Mouse (Mus musculus): ENCODE data around the gene Ccdc61. TPM values are rescaled to one million over a fixed set of nuclear protein-coding genes. Genes with fewer than 3 reads are reported as not detected.
"Not testable (repeated sequence)": the region's sequence is repeated elsewhere in the genome, so short reads cannot be mapped to it uniquely, and the experiment has no call there.

The Ccdc61 gene
- polyA plus RNA-seq, 1 experiment, result 103 TPM

DNA sequence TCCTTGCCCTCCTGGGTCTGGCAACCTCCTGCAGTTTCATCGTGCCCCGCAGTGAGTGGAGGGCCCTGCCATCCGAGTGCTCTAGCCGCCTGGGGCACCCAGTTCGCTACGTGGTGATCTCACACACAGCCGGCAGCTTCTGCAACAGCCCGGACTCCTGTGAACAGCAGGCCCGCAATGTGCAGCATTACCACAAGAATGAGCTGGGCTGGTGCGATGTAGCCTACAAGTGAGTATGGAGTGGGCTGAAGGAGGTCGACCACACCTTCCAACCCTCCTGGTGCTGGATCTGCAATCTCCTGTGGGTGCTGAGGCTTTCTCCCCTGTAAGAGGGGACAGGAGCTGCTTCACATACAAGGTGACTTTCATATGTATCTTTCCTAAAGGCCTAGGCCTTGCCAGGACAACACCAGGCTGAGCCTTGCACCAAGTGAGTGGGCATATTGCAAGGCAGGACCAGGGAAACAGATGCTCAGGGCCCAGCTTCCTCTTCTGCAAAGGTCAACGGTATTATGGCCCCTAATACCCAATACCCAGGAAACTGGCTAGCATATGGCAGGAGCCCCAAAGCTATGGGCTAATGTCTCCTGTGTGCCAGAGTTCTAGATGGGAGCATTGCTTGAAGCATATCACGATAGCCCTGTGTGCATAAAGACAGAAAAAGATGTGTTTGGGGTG is 25.3 kb downstream of the Ccdc61 start:
- TF ChIP-seq GATA1 (IDR thresholded peaks at IDR 0.05; ENCODE audit: low read length), result no peak

DNA sequence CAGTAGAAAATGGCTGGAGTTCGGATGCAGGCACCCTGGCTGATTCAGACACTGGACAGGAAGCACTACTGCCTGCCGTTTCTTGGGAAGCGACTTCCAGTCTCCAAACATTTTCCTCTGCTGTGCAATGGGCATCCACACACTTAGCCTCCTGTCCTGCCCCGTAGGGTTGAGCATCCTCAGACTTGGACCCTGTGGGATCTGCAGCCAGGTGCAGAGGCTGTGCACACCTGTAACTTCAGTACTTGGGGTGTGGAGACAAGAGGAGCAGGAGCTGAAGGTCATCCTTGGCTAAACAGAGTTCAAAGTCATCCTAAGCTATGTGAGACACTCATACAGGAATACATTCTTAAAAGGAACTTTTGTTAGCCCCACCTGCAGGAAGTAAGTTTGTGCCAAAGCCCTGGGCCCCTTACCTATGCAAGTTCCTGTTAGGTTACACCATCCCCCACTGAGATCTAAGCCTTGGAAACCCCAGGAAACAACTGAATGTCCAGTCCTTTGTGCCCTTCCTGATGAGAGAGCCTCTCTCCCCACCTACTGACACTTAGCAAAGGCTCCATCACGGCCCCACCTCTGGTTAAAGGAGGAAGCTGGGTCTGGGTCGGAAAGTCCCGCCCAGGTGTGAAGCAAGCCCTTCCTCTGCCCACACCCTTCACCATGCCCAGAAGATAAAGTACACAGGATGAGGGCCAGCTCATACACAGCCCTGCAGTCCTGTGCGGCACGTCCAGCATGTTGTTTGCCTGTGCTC is 26.0 kb downstream of the Ccdc61 start:
- no peak for TF ChIP-seq GATA1 (IDR thresholded peaks at IDR 0.05; ENCODE audit: low read length)

GRCm38 (mm10) chr7:18878691-18879090 is 31.5 kb downstream of the Ccdc61 start:
- no peak for TF ChIP-seq GATA1 (IDR thresholded peaks at IDR 0.05; ENCODE audit: low read length)

GRCm38 (mm10) chr7:18875372-18875771 is 34.8 kb downstream of the Ccdc61 start:
- no peak for TF ChIP-seq GATA1 (IDR thresholded peaks at IDR 0.05; ENCODE audit: low read length)

GRCm38 (mm10) chr7:18873253-18873652 is 37.0 kb downstream of the Ccdc61 start:
- TF ChIP-seq GATA1 (IDR thresholded peaks at IDR 0.05; ENCODE audit: low read length), result no peak

DNA sequence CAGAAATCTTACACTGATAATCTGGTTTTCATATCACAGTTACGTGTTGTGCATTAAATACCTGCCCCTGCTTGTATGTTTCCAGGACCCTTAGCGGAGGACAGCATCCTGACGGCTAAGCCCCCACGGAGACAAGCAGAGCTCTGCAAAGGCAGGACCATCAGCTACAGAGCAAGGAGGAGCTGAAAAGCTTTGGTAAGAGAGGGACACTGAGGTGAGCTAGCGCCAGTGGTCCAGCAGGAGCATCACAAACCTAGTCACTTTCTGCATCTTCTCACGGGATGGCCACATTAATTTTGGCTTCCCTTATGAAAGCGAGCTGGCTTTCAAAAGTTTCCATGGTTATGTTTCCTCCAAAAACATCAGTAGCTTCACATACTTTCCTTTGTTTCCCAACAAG is 37.4 kb downstream of the Ccdc61 start:
- TF ChIP-seq GATA1 (IDR thresholded peaks at IDR 0.05; ENCODE audit: low read length), result no peak

DNA sequence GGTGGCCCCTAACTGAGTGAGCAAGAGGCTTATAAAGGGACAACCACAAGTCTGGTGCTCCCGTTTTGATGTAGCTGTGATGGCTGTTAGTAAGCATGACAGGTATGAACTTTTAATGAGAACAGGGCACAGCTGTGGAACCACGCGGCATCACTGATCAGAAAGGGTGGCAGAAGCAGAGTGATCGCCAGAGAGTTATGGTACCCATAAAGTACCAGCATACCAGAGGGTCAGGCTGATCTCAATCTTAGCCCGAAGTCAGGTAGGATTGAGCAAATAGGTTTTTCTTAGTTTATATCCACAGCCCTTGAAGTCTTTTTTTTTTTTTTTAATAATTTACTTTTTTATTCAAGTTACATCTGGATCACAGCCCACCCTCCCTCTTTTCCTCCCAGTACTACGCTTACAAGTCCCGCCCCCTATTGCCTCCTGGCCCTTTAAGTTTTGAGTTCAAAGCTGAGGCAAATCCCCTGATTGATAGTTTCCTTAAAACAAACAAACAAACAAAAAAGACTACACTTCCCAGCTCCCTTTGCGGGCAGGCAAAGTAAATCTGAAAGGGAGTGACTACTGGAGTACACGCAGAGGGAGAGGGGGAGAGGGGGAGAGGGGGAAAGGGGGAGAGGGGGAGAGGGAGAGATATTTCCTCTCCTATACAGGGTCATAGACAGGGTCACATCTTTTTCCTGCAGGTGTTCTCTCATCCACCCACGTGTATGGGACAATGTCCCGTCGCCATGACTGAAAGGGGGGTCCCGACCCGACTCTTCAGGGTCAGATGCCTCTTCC is 38.0 kb downstream of the Ccdc61 start:
- TF ChIP-seq GATA1 (IDR thresholded peaks at IDR 0.05; ENCODE audit: low read length), result no peak

GRCm38 (mm10) chr7:18871031-18871430 is 39.2 kb downstream of the Ccdc61 start, which contains the start of gene Pglyrp1:
Gene Pglyrp1 (plus strand): TSS chr7:18871331.
- TF ChIP-seq GATA1 (IDR thresholded peaks at IDR 0.05; ENCODE audit: low read length), result not testable (repeated sequence)

GRCm38 (mm10) chr7:18868491-18868890 is 41.7 kb downstream of the Ccdc61 start:
- no peak for TF ChIP-seq GATA1 (IDR thresholded peaks at IDR 0.05; ENCODE audit: low read length)

DNA sequence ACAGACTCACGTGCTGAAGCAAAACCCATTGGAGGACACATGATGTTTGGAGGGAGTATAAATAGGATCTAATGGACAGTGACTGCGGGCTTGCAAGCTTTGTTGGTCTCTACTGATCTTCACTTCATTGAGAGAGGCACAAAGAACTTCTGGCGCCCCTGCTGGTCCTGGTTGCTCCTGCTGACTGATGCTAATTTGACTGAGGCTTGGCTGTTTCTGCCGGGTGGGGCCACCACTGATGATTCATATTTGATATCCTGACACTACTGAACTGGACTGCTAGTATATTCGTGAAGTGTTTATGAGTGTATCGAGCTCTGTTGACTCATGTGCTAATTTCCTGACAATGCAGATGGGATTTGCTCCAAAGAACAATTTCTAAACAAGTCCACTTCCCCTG is 47.4 kb downstream of the Ccdc61 start:
- no peak for TF ChIP-seq GATA1 (IDR thresholded peaks at IDR 0.05; ENCODE audit: low read length)

DNA sequence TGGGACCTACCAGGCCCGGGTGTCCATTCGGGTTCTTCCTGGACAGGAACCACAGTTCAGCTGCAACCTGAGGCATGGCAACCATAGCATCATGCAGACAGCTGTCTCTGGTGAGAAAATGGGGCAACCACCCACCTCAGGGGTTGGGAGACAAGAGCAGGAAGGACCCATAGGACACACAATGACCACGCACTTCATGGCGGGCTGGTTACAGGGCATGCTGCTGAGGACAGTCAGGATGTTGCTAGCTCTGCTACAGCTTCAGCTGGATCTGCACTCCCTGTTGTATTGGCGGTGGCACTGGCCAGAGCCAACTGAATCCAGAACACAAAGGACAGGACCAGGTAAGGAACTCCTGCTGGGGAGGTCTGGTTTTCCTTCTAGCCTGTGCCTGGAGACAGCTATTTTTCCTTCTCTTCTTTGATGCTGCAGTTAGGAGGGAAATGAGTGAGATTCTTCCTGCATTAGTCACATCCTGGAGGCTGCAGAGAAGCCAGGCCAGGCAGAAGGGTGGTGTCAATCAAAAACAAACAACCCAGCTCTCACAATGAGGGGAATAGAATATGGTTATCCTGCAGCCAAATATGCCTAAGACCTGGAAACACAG is 51.8 kb downstream of the Ccdc61 start:
- no peak for TF ChIP-seq GATA1 (IDR thresholded peaks at IDR 0.05; ENCODE audit: low read length)

DNA sequence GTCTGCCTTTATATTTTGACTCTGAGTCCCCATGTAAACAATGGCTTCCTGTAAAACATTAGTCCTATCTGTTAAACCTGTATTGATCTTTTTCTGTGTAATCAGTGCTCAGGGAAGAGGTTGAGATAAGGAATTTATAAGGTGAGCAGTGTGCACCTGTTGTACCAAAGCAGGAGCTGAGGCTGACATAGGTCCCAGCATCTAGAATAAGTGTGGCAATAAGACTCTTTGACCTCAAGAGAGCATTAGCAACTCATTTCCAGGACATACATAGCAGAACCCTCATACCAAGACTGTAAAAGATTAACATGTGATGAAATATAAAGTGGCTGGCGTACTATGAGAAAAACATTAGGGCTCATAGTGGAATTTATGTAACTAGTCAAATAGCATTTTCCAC is 61.8 kb downstream of the Ccdc61 start:
- TF ChIP-seq GATA1 (IDR thresholded peaks at IDR 0.05; ENCODE audit: low read length), result no peak

DNA sequence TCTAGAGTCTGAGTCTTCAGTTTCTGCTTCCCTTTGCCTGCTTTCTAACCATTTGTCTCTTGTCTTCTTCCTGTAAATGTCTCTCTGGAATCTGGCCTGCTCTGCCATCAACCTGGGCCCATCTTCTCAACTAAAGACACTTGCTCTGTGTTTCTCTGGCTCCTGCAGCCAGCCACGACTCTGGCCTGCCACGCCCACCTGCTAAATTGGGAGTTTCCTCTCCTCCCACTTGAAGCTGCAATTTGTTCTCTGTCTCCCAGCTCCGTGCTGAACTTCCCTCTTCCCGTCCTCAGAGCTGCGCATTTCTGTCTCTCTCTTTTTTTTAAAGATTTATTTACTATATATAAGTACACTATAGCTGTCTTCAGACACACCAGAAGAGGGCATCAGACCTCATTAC is 65.4 kb downstream of the Ccdc61 start:
- no peak for TF ChIP-seq GATA1 (IDR thresholded peaks at IDR 0.05; ENCODE audit: low read length)

DNA sequence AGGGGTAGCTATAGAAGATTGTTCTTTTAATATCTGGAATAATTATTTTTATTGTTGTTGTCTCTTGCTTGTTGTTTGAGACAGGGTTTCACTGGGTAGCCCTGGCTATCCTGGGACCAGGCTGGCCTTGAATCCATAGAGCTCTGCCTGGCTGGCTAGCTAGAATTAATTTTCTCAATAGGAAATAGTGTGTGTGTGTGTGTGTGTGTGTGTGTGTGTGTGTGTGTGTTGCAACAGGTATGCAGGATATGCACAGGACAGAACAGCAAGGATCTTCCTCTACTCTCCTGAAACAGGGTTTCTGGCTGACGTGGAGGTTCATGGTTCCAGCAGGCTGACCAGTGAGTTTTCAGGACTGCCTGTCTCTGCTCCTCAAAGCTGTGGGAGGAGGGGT is 69.0 kb downstream of the Ccdc61 start:
- TF ChIP-seq GATA1 (IDR thresholded peaks at IDR 0.05; ENCODE audit: low read length), result no peak

Other genes starting within 250 kb of the Ccdc61 start
- not detected in 2 replicates for gene Psg20, start 224.2 kb downstream of the Ccdc61 start, polyA plus RNA-seq (2012)
- gene Psg22, start 192.3 kb downstream of the Ccdc61 start, polyA plus RNA-seq (2012), result not detected in 2 replicates
- not detected in 2 replicates for gene Psg19, start 111.9 kb downstream of the Ccdc61 start, polyA plus RNA-seq (2012)
- gene Psg17, start 88.8 kb downstream of the Ccdc61 start, polyA plus RNA-seq (2012), result not detected in 2 replicates
- gene Mill2, start 70.4 kb downstream of the Ccdc61 start, polyA plus RNA-seq (2012), result not detected in 2 replicates
- not detected in 2 replicates for gene Pglyrp1, start 39.1 kb downstream of the Ccdc61 start, polyA plus RNA-seq (2012)
- not detected in 2 replicates for gene Nova2, start 15.5 kb upstream of the Ccdc61 start, polyA plus RNA-seq (2012)
- gene Nanos2, start 77.0 kb upstream of the Ccdc61 start, polyA plus RNA-seq (2012), result not detected in 2 replicates
- 32.1 and 38.6 TPM in 2 replicates for gene Mypop, start 80.8 kb upstream of the Ccdc61 start, polyA plus RNA-seq (2012)
- 175 and 217 TPM in 2 replicates for gene Irf2bp1, start 93.6 kb upstream of the Ccdc61 start, polyA plus RNA-seq (2012)
- 0.04 TPM in 1 of 2 replicates, not detected in the other for gene Foxa3, start 113.1 kb upstream of the Ccdc61 start, polyA plus RNA-seq (2012)
- gene Sympk, start 114.0 kb upstream of the Ccdc61 start, polyA plus RNA-seq (2012), result 336 and 348 TPM in 2 replicates
- 0.04 and 0.06 TPM in 2 replicates for gene Rsph6a, start 144.3 kb upstream of the Ccdc61 start, polyA plus RNA-seq (2012)
- 170 and 197 TPM in 2 replicates for gene Dmwd, start 165.8 kb upstream of the Ccdc61 start, polyA plus RNA-seq (2012)
- gene Dmpk, start 173.4 kb upstream of the Ccdc61 start, polyA plus RNA-seq (2012), result 71.8 and 88.9 TPM in 2 replicates
- 20.3 and 21.4 TPM in 2 replicates for gene Six5, start 184.2 kb upstream of the Ccdc61 start, polyA plus RNA-seq (2012)
- gene Gm4969, start 208.0 kb upstream of the Ccdc61 start, polyA plus RNA-seq (2012), result not detected in 2 replicates
- 26.5 and 28.7 TPM in 2 replicates for gene Fbxo46, start 209.4 kb upstream of the Ccdc61 start, polyA plus RNA-seq (2012)
- gene Qpctl, start 238.9 kb upstream of the Ccdc61 start, polyA plus RNA-seq (2012), result 11.6 and 11.8 TPM in 2 replicates
- 80.6 and 135 TPM in 2 replicates for gene Snrpd2, start 239.3 kb upstream of the Ccdc61 start, polyA plus RNA-seq (2012)

Measured in G1E-ER4 (cell line).